Mouse (Mus musculus): ENCODE results near the gene S100a3.

Gene S100a3

DNA sequence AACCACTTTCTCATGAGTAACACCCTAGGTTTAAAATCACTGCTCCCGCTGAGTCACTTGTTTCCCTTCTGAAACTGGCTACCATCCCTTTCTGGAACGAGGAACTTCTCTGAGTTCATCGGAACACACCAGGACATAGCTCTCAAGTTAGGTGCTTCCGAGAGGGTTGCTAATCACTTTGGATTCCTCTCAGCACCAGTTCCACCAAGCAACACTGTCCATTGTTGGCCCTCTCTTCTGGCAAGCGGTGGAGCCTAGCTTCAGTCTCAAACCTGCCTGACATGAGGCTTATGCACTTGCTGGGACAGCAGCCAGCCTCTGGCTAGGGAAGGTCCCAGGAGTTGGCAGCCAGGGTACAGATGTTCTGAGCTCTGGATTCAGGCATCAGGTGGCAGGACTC lies 14.3 kb downstream of the S100a3 start:
- peak; percentile 76 for DNase-seq (ENCODE audit: low read depth)

DNA sequence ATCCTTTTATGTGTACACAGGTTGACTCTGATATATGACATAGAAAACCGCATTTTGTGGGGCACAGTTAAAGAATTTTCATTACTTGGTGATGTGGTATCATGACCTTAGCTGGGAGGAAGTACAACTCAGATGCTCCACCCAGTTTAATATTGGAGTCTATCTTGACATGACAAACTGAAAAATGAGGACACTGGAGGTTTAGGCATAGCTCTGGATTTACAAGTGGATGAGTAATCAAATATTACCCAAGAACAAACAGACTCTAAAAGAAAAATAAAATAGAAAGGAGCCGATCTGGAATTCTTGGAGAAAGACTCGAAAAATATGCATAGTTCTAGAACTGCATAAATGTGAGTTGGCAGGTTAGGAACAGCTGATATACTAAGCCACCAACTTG lies 14.9 kb downstream of the S100a3 start:
- DNase-seq (ENCODE audit: low read depth), result peak; percentile 47

DNA sequence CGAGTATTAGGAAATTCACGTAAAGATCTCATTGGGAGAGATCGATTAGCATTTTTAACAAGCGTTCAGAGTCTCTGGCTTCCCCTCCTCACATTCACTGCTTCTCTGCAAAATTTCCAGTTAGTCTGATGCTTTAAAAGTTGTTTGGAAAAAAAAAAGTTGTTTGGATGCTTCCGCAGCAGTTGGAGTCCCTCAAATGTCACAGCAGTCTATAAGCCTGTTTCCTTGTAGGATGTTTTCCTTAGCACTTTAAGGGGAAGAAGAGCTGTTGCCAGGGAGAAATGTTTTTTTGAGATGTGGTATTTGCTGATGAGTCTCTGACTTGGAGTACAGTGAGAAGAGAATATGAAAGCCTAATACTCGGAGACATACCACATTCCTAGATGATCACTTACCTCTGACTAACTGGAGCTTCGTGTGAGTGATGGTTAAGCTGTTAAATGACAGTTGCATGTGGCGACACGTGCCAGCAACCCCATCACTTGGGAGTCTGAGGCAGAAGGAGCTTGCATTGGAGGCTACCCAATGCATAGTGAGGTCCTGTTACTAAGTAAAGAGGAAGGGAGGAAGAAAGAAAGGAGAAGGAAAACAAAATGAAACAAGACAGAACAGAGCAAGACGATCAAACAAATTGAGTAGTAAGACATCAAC lies 16.1 kb downstream of the S100a3 start:
- DNase-seq (ENCODE audit: low read depth), result no peak

DNA sequence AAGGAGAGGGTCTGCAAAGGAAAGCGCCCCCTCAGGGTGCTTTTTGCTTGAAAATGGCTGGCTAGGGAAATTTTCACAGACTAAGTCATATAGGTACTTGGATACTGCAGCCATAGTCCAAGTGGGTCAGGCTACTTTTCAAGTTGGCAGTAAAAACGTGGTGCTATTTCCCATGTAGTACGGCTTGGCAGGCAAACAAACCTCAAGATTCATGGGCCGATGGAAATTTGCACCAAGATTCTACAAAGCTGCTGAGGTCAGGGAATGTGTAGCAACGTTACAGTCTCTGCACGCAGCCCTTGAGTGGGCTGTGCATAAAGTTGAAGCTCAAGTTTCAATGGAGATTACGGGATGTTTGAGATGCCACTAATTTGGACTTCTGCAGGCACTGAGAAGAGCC lies 19.1 kb downstream of the S100a3 start:
- DNase-seq (ENCODE audit: low read depth), result peak; percentile 58

DNA sequence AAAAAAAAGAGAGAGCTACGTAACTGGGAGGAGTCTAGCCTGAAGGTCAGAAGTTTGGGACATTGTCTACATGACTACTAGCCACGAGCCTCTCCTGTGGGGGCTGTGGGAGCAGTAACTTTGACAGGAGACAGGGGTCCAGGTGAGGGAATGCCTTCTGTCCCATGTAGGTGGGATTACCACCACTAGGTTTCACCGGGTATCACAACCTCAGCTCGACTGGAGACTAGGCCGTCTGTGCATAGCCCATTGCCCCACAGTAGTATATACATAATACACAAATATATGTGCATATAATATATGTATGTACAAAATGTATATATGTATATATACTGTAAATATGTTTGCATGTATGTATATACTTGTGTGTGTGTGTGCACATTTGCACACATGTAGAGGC lies 20.8 kb downstream of the S100a3 start:
- DNase-seq (ENCODE audit: low read depth), result no peak

DNA sequence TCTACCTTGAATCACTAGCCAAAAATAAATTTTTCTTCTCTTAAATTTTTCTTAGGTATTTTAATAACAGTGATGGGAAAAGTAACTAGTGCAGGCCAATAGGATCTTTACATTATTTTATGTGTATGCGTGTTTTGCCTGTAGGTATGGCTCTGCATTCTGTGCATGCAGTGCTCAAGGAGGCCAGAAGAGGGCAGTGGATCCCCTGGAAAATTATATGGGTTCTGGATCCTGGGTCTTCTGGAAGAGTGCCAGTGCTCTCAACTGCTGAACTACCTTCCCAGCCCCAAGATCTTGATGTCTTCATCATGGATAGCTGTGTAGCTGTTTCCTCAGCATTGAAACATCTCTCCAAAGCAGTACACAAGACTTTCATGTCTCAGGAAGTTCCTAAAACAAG lies 21.8 kb downstream of the S100a3 start:
- DNase-seq (ENCODE audit: low read depth), result peak; percentile 44

DNA sequence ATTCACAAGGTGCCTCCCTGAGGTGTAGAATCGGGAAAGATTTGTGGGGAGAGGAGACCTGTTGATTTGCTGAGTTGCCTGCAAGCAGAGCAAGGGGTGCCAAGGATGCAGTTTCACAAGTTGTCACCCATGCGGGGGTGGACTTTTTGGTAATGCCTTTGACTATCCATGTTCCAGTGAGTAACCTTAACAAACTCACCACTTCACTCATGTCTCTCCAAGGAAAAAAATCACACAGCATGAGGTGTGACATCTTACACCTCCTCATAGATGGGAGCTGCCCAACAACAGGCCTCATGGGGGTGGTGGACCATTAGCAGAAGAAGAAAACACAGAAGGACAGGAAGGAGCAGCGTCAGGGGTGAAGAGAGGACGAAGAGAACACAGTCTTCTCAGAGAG lies 22.2 kb downstream of the S100a3 start:
- DNase-seq (ENCODE audit: low read depth), result no peak

DNA sequence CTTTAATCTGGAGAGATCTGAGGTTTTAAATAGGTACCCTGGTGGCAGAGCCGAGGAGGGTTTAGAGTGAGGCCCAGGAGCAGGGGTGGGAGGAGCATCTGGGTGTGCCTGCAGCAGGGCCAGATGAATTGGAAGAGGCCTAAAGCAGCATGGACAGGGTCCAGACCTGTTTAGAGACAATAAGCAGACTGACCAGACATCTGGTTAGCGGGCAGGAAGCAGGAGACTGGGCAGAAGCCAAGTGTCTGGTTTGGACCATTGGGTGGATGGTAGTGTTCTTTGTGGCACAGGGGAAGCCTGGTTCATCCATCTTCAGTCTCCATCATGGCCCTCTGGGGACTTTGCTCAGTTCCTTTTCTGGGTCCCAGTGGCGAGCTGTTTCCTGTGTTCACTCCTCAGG lies 23.5 kb downstream of the S100a3 start:
- peak; percentile 47 for DNase-seq (ENCODE audit: low read depth)

DNA sequence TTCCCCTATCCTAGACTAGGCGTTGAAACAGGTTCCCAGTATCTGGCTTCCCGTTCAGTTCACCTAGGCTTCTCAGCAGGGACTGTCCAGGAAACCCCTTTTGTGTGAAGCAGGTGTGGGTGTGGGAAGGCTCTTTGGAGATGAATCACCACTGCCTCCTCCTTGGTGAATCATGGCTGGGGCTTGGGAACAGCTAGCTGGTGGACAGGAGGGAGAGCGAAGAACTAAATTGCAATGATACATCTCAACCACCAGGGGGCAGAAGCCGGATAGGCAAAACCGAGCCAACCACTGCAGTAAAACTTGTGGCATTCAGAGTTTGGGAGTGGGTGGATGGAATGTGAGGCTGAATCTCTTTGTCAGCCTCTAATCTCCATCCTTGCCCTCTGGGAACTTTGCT lies 25.2 kb downstream of the S100a3 start:
- DNase-seq (ENCODE audit: low read depth), result peak; percentile 94

DNA sequence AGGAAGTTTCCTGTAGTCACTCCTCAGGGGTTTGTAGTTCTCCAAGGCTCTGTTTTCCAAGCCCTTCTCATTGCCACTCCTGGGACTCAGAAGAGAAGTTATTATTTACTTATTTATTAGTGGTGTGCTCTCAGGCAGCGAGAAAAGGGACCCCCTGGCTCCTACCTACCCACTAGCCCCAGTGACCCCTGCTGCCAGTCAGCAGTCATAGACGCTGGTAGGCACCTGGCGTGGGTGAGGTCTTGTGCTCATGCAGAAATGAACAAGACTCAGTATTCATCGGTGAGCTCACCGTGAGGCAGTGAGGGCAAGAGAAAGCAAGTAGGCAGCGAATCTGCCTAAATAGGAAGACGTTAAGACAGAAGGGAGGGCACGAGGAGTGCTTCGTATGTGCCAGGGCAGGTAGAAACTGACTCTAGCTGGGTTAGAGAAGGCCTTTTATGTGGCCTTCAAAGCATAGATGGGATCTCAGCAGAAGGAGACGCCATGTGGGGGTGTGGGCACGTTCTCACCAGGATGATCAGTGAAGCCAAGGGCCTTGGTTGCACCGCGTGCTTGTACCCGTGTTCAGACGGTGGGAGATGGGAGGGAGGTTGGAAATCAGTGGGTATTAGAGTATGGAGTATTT lies 25.8 kb downstream of the S100a3 start:
- peak; percentile 48 for DNase-seq (ENCODE audit: low read depth)

DNA sequence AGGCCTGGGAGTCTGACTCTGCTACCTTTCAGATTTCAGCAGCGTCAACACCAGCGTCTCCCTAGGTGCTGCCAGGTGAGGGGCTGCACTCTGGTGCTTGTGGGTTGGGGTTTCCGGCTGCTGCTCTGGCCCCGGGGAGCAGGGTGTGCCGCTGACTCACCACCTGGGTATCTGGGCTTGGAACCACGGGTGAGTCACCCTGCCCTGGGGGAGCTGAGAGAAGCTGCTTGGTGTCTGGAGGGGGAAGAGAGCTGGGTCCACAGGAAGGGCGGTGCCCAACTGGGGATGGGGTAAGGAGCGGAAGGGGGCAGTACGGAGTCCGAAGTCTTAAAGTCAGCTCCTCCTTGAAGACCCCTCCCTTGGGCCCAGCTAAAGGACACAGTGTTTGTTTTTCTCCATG lies 26.5 kb downstream of the S100a3 start:
- peak; percentile 97 for DNase-seq (ENCODE audit: low read depth)

DNA sequence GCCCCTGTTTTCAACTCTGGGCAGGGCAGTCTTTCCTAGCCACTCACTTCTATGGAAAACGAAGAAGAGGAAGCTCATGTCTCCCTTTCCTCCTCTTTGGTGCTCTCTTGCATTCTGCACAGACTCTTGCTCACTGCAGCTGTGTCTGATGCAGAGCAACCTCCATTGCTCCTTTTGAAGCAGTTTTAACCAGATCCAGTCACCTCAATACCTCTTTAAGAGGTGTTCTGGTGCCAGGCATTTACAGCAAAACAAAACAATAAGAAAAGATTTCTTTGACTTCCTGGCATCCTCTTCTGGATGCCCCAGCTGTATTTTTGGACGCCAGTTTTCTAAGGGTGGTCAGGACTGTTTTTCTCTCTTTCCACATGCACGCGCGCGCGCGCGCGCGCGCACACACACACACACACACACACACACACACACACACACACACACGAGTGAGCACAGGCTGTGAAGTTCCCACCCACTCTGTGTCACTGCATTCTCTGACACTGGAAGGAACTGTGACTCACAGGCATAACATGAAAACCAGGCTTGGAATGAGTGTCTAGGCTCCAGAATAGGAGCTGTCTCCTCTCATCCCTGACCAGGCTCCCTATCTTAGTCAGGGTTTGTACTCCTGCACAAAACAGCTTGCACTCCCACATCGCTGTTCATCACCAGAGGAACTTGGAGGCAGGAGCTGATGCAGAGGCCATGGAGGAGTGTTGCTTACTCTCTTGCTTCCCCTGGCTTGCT lies 27.2 kb downstream of the S100a3 start:
- peak; percentile 90 for DNase-seq (ENCODE audit: low read depth)

DNA sequence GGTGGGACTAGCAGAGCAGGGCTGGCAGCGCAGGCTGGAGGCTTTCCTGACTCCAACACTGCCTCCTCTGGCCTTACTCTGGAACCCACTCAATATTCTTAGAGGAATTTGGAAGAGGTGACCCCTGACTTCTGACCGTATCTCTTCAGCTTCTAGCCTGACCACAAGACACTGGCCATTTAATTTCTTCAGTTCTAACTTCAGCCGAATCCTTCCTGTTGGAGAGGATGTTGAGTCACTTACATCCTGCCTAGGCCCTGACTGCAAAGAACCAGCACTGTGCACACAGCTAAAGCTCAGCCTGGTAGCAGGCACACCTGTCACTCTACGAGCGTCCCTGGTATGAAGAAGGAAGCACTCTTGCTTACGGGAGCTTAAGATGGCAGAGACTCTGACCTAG lies 29.0 kb downstream of the S100a3 start:
- peak; percentile 54 for DNase-seq (ENCODE audit: low read depth)

DNA sequence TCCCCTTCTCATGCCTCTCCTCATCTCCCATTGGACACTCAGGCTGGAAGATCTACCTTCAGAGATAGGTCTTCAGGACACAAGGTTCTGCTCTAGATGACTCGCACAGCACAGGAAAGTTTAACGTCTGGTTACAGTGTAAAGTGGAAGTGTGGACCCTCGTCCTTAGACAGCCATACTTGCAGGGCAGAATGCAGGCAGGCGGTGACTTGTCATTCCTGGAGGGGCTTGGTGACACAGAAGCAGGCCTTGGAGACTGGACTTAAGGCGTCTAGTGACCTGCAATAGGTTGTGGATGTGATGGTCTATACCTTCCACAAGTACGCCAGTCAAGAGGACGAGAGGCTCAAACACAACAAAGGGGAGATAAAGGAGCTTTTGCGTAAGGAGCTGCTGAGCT lies 29.6 kb downstream of the S100a3 start, which contains the start of gene S100a2:
TSS of gene S100a2 (plus strand) at position 301 of the 400 bp plus-strand sequence.
- no peak for DNase-seq (ENCODE audit: low read depth)

DNA sequence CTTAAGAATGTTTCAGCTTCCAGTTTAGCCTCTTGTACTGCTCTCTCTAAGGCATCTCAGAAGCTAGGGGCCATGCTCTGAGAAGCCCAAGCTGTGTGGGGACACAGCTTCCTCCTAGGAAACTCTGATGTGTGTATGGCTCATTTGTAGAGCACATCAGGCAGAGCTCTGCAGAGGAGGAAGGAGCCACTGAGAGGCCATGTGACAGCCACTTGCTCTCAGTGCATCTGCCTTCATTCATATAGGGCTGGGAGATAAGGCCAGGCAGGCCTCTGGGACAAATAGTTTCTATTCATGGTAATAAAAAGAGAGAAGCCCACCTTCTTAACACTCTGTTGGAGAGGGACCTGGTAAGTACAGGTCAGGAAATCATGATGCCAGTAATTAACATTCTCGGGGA lies 34.1 kb downstream of the S100a3 start:
- DNase-seq (ENCODE audit: low read depth), result no peak

DNA sequence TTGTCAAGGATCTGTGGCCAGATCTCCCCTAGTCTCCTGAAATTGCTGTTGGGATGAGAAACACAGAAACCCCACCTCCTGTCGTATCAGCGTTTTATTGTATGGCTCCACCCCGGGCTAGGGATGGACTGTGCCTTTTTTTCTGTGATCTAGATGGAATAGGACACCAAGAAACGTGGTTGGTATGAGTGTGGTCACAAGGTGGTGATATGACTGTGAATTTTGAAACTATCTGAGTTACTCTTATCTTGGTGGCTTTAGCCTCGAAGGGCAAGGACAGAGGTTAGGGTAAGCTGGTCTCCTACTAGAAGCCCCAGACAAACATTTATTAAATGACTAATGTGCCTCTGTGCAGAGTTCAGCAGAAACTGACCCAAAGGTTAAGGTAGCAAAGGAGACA lies 35.2 kb downstream of the S100a3 start:
- DNase-seq (ENCODE audit: low read depth), result no peak

DNA sequence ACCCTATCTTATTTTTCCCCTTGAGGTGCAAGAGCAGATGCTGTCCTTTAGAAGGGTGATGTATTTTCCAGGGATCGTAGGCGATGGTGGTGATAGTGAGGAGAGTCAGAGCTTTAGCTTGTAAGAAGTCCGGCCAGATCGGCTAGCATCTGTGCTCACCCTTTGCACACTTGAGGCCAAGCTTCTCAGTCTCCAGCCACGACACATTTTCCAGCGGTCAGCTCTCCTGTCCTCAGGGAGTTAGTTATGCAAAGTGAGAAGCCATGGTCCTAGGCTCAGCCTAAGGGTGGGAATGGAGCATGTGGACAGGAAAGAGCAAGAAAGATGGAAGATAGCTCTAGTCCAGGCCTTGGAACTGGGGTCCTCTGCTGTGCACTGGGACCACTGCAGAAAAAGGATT lies 36.4 kb downstream of the S100a3 start:
- DNase-seq (ENCODE audit: low read depth), result no peak

DNA sequence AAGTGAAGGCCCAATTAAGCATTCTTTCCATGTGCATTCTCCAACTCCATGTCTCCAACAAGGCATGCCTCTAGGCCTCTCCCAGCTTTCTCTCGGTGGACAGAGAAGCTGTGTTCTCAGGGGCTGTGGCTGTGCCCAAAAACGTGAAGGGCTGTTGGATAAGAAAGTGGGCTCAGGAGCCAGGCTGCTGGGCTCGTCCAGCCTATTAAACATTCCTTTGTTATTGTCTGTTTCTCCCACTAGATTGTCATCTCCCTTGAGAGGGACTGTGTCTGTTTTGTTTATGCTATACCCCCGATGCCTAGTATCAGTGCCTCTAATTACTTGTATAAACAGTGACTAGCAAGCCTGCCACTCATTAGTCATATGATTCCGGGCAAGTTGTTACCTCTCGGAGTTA lies 37.4 kb downstream of the S100a3 start:
- DNase-seq (ENCODE audit: low read depth), result peak; percentile 61

DNA sequence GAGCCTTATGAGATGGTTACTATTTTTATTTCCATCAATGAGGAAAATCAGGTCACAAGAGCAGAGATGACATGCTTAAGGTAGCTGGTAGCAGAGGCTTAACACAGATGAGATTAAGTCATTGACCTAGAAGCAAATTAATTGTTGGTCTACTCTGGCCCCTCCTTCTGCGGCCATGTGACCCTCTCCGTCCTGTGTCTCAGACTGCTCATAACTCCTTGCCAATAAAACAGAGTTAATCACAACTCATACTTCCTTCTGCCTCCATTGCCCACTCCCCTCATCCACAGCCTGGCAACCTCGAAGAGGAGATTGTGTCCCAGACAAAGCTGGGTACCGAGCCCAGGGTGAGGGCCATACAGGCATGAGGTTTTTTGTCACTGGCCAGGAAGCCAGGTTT lies 37.8 kb downstream of the S100a3 start:
- peak; percentile 55 for DNase-seq (ENCODE audit: low read depth)

DNA sequence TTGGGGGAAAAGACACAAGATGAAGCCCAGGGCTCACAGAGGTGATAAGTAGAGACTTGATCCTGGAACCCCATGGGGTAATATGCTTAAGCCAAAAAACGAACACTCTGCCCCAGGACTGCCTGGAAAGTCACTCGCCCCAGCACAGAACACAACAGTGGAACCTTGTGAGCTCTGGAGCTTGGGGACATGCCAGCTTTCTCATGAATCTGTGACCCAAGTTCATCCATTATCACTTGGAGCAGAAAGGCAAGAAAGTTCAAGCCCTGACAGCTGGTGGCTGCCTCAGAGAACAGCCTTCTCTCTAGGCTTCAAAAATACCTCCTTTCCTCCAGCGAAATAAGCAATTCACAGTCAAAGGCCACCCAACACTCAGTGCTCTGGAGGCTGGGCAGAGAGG lies 39.0 kb downstream of the S100a3 start:
- peak; percentile 21 for DNase-seq (ENCODE audit: low read depth)

DNA sequence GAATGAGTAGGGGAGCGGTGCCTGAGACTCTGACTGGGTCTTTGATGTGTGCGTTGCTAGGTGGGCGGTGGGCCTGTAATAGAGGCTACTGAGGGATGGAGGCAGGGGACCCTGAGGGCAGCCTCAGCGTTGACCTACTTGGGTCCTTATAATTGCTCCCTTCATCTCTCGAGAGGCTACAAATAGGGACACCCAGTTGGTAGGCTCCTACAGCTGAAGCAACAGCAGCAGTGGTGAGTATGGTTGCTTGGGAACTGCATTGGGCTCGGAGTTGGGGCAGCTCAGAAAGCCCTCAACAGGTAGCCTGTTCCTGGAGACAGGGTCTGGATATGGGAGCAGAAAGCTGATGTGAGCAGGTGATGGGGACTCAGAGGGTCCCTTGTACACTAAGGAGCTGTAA lies 39.7 kb downstream of the S100a3 start:
- DNase-seq (ENCODE audit: low read depth), result no peak

DNA sequence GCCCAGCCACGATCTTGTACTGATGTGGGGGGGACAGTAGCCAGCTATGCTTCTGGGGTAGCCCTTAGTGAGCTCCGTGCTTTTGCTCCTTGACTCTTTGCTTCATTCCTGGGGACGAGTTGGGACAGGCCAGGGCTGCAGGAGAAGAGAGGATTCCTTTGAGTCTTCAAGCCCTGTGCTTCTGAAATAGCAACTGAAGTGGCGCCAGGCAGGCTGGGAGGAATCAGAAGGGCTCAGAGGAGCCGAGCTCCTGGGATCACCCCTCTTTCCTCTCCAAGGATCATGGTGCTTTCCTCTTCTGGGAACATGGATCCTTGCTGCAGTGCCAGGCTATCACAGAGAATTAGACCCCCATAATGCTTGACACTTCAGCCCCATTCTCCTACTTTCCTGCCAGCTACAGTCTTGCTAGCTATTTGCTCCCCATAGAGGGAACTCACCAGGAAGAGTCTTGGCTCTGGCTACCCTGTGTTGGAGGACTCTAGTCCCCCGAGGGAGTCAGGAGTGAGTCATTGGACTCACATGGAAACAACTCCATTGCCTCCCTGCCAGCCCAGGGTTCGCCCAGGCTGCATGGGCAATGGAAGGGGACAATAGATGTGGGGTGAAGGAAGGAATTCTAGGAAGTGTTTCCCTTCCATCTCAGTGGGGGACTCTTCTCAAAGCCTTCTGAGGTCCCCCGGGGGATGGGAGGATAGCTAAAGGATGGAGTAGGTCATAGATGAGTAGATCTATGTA lies 40.2 kb downstream of the S100a3 start:
- DNase-seq (ENCODE audit: low read depth), result peak; percentile 96
